Mouse (Mus musculus) cerebellum, adult 8-10 months (tissue): ENCODE measurements around the gene Hinfp.
"Not testable (repeated sequence)": the region's sequence is repeated elsewhere in the genome, so short reads cannot be mapped to it uniquely, and the experiment has no call there.

Source experiments
- DNase-seq: peaks from one replicate; pipeline ENCODE4 v3.0.0; 2022

Hinfp gene

GRCm38 (mm10) chr9:44305466-44306079 is at the start of gene Hinfp:
Gene Hinfp, minus strand, starts transcription at chr9:44305671.
- peak; percentile 96 for DNase-seq

GRCm38 (mm10) chr9:44353142-44353541 is 47.7 kb upstream of the Hinfp start:
- DNase-seq, result no peak

- no peak for DNase-seq
Observed at GRCm38 (mm10) chr9:44352337-44352736, 46.9 kb upstream of the Hinfp start.

- DNase-seq, result no peak
Observed at GRCm38 (mm10) chr9:44351396-44351795, 45.9 kb upstream of the Hinfp start.

GRCm38 (mm10) chr9:44348546-44348945 is 43.1 kb upstream of the Hinfp start:
- DNase-seq, result no peak

GRCm38 (mm10) chr9:44347621-44348020 is 42.1 kb upstream of the Hinfp start:
- no peak for DNase-seq

- no peak for DNase-seq
Observed at GRCm38 (mm10) chr9:44347166-44347565, 41.7 kb upstream of the Hinfp start.

- no peak for DNase-seq
Observed at GRCm38 (mm10) chr9:44345570-44346433, 40.3 kb upstream of the Hinfp start.

GRCm38 (mm10) chr9:44343781-44344421 is 38.4 kb upstream of the Hinfp start, which contains the start of gene Hmbs:
Gene Hmbs, minus strand, starts transcription at chr9:44344228.
- DNase-seq, result peak; percentile 80

- DNase-seq, result no peak
Observed at GRCm38 (mm10) chr9:44343290-44343689, 37.8 kb upstream of the Hinfp start.

- no peak for DNase-seq
Observed at GRCm38 (mm10) chr9:44342605-44343004, 37.1 kb upstream of the Hinfp start.

GRCm38 (mm10) chr9:44342173-44342572 is 36.7 kb upstream of the Hinfp start:
- no peak for DNase-seq

- no peak for DNase-seq
Observed at GRCm38 (mm10) chr9:44341487-44341886, 36.0 kb upstream of the Hinfp start.

- no peak for DNase-seq
Observed at GRCm38 (mm10) chr9:44338574-44338973, 33.1 kb upstream of the Hinfp start.

- DNase-seq, result no peak
Observed at GRCm38 (mm10) chr9:44337436-44338169, 32.1 kb upstream of the Hinfp start.

GRCm38 (mm10) chr9:44336964-44337363 is 31.5 kb upstream of the Hinfp start:
- DNase-seq, result no peak

- not testable (repeated sequence) for DNase-seq
Observed at GRCm38 (mm10) chr9:44336513-44336912, 31.0 kb upstream of the Hinfp start.

GRCm38 (mm10) chr9:44336093-44336406 is 30.6 kb upstream of the Hinfp start:
- no peak for DNase-seq

GRCm38 (mm10) chr9:44335331-44336092 is 30.0 kb upstream of the Hinfp start:
- DNase-seq, result no peak

GRCm38 (mm10) chr9:44334396-44335330 is 29.2 kb upstream of the Hinfp start, which contains the start of gene H2afx:
Gene H2afx, plus strand, starts transcription at chr9:44334694.
- peak; percentile 98 for DNase-seq
